ENCODE assay signal across 8 mouse cellular contexts in genomic region chr1:167283441-167284257, GRCm38 (mm10). TPM values are rescaled to one million over a fixed set of nuclear protein-coding genes. Genes with fewer than 3 reads are reported as not detected.
DNase-seq lines count a peak whose midpoint lies in the region; ATAC-seq lines count a peak whose summit lies in the region.

No protein-coding gene starts in this region.

- peak overlapping the region; percentile 86 for H3K9ac ChIP-seq in embryonic facial prominence, embryonic 12.5 days

- no peaks in the 10 kb centered on the region for H3K36me3 ChIP-seq in embryonic facial prominence, embryonic 12.5 days
- H3K36me3 ChIP-seq in macrophage (ENCODE audit: inconsistent target), result no peaks in the 10 kb centered on the region

- peaks cover 2% of the 10 kb centered on the region; the same call in 1 of the 2 replicates for H3K27me3 ChIP-seq in embryonic facial prominence, embryonic 12.5 days

- H3K27ac ChIP-seq in embryonic facial prominence, embryonic 12.5 days, result peak overlapping the region; percentile 96
- peak overlapping the region; percentile 41 for H3K27ac ChIP-seq in macrophage

- ATAC-seq in cerebellum, adult (ENCODE audit: insufficient number of reproducible peaks, low FRiP score, low TSS enrichment), result peak; percentile 8
- no peak for ATAC-seq in embryonic facial prominence, embryonic 12.5 days (ENCODE audit: insufficient number of reproducible peaks, insufficient read depth, low FRiP score, low TSS enrichment)

- peak overlapping the region; percentile 73 for H3K4me2 ChIP-seq in embryonic facial prominence, embryonic 12.5 days (replicated peaks)

- H3K79me2 ChIP-seq in macrophage (ENCODE audit: inconsistent target), result peaks cover 49% of the 10 kb centered on the region

- peaks cover 6% of the 10 kb centered on the region; the same call in 1 of the 2 replicates for H3K4me1 ChIP-seq in embryonic facial prominence, embryonic 12.5 days

- DNase-seq in cerebellum, adult 8-10 months, result no peak
- peak; percentile 58 for DNase-seq in adipocyte (ENCODE audit: low spot score)
- peak; percentile 63 for DNase-seq in heart, postnatal 4 days
- DNase-seq in left cerebral cortex, adult 8-10 months (ENCODE audit: low spot score in 2 of 2), result peak; percentile 36 to 51
- DNase-seq in right cerebral cortex, postnatal 10 days (ENCODE audit: low spot score in 2 of 2), result peak; percentile 79 to 82

- peak overlapping the region; percentile 93 for H3K4me3 ChIP-seq in embryonic facial prominence, embryonic 12.5 days
- peak overlapping the region; percentile 67 for H3K4me3 ChIP-seq in macrophage (ENCODE audit: inconsistent target)

- under 1% methylated on average over 44 of the region's 44 CpGs for WGBS in embryonic facial prominence, embryonic 12.5 days
- WGBS in macrophage (ENCODE audit: missing documents), result 2% methylated on average over 42 of the region's 44 CpGs

- no peaks in the 10 kb centered on the region for H3K9me3 ChIP-seq in embryonic facial prominence, embryonic 12.5 days

RNA-seq across cellular contexts. Expression of gene Uck2, which starts 1.5 kb away (rescaled TPM):
- 91.9 and 98.2 TPM in 2 replicates for polyA plus RNA-seq in embryonic facial prominence, embryonic 12.5 days (2016; fragmentation: Nextera tagmentation; extraction: Ambion mirVana)
- total RNA-seq in heart, postnatal 4 days (2021), result 10 to 100 TPM; 55.0 to 55.7 TPM
- 10 to 100 TPM; 25.8 to 33.4 (median 29.2) TPM for total RNA-seq in left cerebral cortex, adult 8-10 months (2022)
- total RNA-seq in macrophage (2018; cell fraction: chromatin; rRNA removed), result 10 to 100 TPM in 1 of 26 experiments, 1 to 10 TPM in 17, under 1 TPM in 7, not detected in 1; 0.17 to 10.2 (median 2.5) TPM
- 10 to 100 TPM in 8 of 26 experiments, 1 to 10 TPM in 18; 1.2 to 17.5 (median 8.4) TPM for total RNA-seq in macrophage (2018; cell fraction: cytosol; rRNA removed)
- 10 to 100 TPM in 1 of 26 experiments, 1 to 10 TPM in 21, under 1 TPM in 4; 0.63 to 15.0 (median 3.3) TPM for total RNA-seq in macrophage (2018; cell fraction: nucleus; rRNA removed)
- polyA plus RNA-seq in macrophage (2018), result 6.9 to 29.5 TPM (median 19.7 TPM) in 3 replicates

RNA-seq across cellular contexts. Expression of gene Tmco1, which starts 24.5 kb away (rescaled TPM):
- 64.6 and 66.3 TPM in 2 replicates for polyA plus RNA-seq in embryonic facial prominence, embryonic 12.5 days (2016; fragmentation: Nextera tagmentation; extraction: Ambion mirVana)
- total RNA-seq in heart, postnatal 4 days (2021), result 10 to 100 TPM; 75.6 to 79.3 TPM
- total RNA-seq in left cerebral cortex, adult 8-10 months (2022), result 10 to 100 TPM; 50.9 to 56.1 (median 53.0) TPM
- total RNA-seq in macrophage (2018; cell fraction: chromatin; rRNA removed), result 10 to 100 TPM in 7 of 26 experiments, 1 to 10 TPM in 19; 1.5 to 22.6 (median 5.7) TPM
- total RNA-seq in macrophage (2018; cell fraction: cytosol; rRNA removed), result 100 to 1,000 TPM in 5 of 26 experiments, 10 to 100 TPM in 21; 67.3 to 110 (median 83.2) TPM
- 10 to 100 TPM in 25 of 26 experiments, 1 to 10 TPM in 1; 7.5 to 62.2 (median 33.7) TPM for total RNA-seq in macrophage (2018; cell fraction: nucleus; rRNA removed)
- polyA plus RNA-seq in macrophage (2018), result 107 to 127 TPM (median 115 TPM) in 3 replicates
